Mouse (Mus musculus) testis, postnatal 10 days (tissue): ENCODE measurements at regions not wholly inside any gene's neighbourhood (a gene's known extent, or its start where the extent isn't known, plus 50 kb on each side); places are given as distances from the start of the nearest gene placed in this dataset.
A peak's percentile ranks its signal among the peaks of the same experiment; 100 is the strongest.

Source experiments
- DNase-seq: peaks from one replicate; pipeline ENCODE4 v3.0.0; 2021; ENCODE audit warnings: low spot score

DNA sequence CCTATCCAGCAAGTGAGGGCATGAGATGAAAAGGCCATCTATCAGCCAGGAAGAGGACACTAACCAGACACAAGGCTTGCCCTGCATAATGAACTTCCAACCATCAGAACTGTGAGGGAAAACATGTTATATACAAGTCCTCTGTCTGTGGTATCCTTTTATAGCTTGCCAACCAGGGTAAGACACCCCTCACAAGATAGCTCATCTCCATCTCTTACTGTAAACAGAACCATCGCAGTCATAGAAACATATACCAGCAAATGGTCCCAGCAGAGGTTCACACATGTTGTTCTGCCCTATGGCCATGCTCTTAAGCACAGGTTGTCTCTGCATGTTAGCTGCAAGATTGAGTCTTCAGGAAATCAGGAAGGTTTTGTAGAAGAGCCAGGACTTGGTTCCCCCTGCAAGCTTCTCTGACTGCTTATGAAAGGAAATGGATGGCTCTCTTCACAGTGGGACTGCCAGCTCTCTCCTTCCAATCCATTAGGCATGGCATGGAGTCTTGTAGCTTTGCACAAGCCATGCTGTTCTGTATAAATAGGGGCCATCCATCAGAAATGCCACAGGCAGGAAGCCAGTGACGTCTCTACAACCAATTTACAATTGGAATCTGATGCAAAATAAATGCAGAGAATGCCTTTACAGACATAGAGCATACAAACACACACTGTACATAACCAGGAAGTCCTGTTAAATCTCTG, 1514.0 kb upstream of the Lrrc6 start:
- no peak for DNase-seq

DNA sequence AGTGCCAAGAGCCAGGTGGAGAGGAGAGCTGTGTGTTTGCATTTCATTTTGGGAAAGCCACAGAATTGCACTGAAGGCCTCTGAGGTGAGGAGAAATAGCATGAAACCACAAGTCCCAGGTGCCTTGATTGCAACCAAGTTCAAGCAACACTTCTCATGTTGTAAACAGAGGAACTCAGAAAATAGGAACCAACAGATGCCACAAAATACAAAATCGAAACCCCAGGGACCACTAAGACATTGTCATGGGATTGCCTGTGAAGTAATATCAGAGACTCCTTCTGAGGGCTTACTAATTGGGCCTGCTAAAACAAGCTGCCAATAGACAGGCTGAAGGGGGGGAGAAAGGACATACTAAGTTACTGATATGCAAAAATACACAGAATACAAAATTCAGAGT, 1510.5 kb upstream of the Lrrc6 start:
- no peak for DNase-seq

DNA sequence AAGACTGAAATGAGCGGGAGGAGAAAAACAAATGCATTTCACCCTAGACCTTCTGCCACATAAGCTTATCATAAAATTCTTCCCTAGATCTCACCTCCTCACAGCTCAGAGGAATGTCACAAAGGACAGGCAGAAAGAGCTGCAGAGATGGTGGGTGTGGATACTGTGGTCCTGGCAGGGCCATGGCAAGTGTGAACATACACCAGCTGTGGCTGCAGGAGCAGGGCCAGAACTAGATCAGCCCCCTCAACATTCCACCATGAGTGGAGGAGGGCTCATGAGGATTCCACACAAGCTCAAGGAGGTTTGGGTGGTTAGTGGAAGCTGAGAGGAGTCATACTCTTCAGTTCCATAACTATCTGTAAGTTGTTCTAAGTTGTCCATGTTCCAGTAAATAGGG, 1509.5 kb upstream of the Lrrc6 start:
- DNase-seq = no peak

DNA sequence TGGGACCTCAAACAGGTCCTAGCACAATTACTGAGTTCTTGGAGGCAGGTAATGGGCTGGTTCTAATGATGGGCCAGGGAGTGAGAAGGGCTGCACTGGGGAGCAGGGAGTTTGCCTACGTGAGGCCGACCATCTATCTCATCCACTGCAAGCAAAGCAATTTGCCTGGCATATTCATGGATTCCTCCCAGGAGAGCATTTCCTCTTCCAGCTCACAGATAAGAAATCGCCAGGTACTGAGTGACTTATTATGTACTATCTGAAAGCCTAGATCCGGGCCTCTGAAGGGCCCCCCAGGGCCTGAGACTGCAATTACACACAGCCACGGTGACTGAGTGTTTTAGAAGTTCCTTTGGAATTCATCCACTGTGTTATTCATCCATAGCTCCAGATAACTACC, 1504.1 kb upstream of the Lrrc6 start:
- DNase-seq = no peak

DNA sequence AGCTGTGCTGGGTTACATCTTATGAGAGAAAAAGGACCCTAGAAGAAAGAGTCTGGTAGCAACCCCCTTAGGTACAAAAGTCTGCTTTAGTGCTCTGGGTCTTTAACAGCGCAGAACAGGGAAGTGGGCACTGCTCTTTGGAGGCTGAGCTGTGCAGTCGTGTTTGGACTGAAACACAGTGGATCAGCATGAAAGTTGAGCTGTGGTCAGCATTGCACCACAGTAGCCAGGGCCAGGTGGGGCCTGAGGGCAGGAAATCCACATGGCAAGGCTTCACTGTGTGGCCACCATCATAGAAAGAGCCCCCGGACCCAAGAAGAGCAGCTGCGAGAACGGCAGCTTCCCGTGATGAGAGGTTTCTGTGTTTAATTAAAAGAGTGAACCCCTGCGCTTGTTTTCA, 1495.8 kb upstream of the Lrrc6 start:
- DNase-seq = no peak

DNA sequence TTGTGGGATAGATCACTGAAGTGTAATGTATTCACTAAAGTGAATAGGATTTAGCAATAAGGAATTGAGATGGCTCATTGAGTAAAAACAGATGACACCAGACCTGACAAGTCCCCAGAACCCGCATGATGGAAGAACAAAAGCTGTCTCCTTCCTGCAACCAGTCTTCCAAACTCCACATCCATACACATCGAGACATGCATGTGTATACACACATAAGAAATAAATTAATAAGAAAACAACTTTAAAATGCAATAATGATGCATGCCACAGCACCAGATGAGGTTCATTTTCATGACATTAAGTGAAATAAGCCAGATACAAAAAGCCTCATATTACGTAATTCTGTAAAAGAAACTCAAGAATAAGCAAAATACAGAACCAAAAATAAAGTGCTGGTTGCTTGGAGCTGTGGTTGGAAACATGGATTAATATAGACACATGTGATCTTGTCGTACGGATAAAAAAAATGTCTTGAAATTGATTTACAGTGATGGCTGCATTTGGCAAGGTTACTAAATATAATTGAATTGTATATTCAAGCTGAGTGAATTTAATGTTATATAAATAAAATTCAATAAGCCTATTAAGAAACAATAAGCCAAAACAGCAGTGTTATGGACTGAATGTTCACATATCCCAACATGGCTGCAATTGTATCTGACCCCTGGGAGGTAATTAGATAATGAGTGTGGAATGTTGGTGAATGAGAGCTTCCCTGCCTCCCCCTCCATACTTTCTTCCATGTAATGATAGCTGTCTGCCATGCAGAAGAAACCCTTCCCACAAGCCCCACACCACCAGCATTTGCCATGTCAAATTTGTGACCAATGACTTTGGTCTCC, 1488.9 kb upstream of the Lrrc6 start:
- DNase-seq = no peak

DNA sequence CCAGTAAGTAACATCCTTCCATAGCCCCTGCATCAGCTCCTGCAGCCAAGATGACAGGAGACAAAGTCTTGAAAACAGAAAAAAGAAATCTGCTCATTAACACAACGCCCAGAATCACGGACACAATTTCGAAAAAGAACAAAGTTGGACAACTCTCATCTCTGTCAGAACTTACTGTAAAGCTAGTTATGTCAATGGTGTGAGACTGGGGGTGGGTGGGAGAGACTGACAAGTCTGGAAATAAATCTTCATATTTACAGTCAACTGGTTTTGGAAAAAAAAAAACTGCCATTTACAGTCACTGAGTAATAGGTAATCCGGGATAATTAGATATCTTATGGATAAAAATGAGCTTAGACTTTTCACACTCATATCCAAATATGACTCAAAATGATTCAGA, 1487.2 kb upstream of the Lrrc6 start:
- DNase-seq = no peak

DNA sequence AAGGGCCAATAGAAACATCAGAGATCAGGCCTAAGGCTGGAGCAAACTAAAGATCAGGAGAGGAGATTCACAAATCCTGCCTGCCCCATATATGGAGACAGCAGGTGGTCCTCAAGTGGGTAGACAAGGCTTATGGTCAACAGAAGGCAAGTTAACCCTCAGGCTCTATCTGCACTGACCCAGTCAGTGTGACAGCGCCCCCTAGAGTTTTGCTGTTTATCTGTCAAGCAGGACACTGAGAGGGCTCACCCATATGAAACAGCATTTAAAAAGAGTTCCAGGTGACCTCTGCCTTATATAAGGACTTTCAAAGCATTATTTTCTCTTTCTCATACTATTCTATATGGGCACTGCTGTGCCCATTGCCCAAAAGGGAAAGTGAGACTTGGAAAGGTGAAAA, 1482.5 kb upstream of the Lrrc6 start:
- DNase-seq = peak; percentile 50

DNA sequence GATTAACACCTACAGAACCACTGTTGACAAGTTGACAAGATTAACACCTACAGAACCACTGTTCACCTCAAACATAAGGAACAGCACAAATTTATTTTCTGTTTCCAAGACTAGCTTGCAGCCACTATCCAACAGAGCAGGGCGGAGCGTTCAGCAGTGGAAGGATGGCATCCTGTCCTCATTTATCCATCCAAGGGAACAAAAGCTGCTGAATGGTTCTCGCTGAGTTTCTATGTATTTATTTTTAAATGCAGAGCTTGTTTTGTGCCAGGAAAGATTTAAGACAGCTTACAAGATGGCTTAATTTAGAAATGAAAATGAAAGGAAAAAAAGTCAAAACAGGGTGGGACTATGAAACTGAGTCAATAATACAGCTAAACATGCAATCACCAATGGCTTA, 1481.2 kb upstream of the Lrrc6 start:
- DNase-seq = no peak

DNA sequence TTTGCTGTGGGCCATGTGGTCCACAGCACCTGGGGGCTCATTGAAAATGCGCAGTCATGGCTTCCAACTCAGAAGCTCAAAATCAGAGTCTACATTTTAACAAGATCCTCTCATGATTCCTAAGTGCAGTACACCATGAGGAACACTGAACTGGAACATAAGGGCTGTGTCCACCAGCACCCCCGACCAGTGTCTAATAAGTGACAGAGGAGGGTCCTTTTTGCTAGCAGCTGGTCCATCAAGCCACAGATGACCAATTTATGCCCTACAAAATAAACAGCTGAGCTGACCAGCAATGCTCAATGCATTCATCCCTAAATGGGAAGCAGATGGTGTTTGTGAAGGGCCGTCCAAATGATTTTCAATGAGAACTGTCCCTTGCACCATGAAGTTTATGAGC, 1478.7 kb upstream of the Lrrc6 start:
- no peak for DNase-seq

DNA sequence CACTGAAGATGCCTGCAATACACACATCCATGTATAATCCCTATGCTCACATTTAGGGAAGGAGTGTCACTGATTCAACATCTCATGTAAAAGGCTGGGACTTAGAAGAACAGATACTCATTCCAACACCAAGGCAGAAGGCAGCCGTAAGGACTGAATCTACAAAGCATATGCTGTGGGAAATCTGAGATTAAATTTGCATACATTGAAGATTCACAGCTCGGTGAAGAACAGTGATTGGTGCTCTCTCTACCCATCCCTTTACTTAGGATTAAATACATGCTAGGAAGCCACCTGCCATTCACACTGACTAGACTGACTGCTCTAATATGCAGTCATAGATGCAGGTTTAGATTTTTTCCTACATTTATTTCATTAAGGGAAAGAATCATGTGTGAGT, 1476.5 kb upstream of the Lrrc6 start:
- no peak for DNase-seq

DNA sequence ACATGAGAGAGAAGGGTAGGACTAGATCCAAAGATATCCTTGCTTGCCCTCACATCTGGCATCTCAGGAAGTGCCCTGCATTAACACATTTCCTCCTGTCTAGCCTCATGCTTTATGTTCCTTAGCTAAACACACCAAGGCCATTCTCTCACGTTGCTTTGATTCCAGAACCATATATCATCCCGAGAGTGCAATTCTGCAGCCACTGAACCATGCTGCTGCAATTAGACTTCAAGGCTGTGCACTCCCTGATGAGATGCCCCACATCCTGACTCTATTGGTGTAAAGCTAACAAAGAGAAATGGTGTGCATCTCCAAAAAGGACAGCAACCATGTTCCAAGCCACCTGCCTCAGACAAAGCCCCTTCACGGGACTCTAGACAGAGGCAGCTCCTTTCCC, 1471.3 kb upstream of the Lrrc6 start:
- no peak for DNase-seq

DNA sequence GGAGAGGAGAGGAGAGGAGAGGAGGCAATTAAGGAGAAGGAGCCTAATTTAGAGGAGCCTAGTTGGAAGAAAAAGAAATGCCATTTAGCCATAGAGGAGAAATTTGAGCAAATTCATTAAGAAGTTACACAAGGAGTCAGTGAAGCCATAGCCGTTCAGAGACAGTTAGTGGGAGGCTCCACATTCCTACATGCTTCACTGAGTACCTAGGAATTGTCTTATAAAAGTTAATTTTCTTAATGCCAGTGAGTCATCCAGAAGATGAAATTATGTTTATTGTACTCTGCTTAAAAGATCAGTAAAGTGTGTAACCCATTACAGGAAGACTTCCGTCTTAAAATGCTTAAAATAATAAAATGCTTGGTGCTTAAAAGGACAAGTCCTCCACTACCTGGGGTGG, 1453.5 kb upstream of the Lrrc6 start:
- no peak for DNase-seq

DNA sequence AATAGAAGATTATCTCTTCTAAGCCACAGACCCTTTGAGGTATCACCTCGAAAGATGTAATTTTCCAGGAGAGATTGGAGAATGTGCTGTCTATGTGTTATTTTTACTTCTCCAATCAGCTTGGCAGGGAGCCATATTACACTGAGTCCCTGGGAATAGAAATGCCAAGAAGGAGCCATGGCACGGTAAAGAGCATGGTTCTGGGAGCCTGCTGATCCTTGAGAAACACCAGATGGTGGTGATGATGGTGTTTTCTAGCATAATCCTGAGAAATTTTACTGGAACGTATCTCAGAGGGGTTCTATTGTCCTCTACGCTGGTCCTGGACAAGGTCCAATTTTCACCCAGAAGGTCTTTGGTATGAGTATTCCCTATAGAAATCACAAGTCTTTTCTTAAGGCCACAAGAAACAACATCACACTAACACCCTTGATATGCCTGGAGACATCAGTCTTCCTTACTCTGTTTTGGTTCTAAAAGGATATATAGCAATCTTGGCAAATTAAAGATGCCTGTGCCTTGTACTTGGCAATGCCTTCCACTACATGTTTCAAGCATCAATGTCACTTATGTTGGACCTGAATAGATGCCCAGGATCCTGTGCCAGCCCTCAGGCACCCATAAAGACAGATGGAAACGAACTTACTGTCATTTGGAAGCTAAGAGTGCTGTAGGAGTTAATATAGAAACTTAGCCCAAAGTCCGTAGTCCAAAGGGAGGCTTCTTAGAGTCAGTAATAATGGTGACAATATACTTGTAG, 1449.8 kb upstream of the Lrrc6 start:
- no peak for DNase-seq

DNA sequence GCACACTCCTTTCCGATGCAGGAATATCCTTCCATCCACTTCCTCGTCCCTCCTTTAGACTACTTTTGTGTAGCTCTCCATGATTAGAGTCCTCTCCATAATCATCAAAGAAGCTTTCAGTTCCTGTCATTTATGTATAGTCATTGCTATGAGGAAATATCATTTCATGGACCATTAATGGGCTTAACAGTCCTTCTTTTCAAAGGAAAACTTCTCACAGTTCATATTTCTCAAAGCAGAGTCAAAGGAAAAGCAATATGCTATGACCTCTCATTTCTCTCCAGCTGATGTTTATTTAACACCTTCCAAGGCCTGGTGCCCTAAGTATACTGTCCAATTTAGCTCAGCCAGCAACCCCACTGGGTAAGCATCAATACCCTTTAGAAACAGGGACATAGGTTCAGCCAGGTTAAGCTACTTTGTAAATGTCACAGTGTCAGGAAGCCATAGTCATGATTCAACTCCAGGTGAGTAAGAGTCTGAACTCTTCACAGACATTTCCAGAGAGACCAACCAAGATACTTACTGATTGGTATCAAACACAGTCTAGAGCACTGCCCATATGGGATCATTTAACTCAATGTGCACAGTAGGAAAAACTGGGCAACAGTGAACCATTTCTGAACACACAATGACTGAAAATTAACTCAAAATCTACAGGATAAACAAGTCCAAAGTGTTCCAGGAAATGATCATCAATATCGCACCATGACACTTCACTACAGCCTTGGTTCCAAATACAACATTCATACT, 1443.8 kb upstream of the Lrrc6 start:
- no peak for DNase-seq

DNA sequence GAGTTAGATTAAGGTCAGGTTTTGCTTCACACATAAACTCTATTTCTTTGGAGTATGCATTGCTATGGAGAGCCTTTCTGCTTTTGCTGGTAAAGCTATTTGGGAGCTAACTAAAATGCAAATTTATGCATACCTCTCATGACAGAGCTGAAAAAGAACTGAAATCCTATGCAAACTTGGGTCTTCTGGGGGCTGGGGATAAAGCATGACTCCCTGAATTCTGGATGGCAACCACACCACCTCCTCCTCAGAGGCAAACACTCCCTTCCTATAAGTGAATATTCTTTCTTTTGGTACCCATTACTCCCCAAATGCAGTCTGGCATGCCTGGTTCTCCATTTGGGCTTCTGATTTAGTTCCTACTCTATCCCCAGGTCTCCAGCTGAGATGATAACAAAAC, 1442.3 kb upstream of the Lrrc6 start:
- no peak for DNase-seq

DNA sequence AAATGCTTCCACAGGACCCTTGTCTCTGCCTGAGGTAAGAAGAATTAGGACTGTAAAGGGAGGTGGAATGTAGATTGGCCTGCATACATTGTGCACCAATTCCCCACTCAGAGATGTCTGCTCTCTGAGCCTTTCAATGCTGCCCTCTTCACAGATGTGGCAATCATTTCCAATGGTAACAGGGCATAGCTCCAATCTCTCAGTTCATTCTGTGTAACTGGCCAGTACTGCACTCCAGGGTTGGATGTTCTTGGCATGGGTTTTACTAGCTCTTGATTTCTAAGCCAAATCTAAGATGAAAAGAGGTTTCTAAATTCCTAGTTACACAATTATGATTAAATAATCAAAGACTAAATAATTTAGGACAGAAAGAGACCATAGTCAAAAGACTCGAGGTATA, 1439.8 kb upstream of the Lrrc6 start:
- DNase-seq = no peak

DNA sequence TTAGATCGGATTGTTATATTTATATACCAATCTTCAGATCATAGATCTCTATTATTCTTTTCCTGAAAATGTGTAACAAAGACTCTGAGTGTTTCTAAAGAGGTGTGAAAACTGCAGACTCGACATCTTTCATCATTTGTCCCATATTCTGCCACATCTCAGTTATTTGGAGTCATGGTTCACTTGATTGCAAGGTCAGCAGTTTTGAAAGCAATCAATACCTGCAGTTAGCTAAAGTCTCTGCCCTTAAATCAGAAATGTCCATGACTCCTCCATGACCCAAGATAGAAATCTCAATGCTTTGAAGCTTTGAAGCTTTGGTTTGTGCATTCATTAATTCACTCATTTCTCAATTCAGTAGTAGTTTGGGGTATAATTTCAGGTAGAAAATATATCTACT, 1424.2 kb upstream of the Lrrc6 start:
- no peak for DNase-seq

DNA sequence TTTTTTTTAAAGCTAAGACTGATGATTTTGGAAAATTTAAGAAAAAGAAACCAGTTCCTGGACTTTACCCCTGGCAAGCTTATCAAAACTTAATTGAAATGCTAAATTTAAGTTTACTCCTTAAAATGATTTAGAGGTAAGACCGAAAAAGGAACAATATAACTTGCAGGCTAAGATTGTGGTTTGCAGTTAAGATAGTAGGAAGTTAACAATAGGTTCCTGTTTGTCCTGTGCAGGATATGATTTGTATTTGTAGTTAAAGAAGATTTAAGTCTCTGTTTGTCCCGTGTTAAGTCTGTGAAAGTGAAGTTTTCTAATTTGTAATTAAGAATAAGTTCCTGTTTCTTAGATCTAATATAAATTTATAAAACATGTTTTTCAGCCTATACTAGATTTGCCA, 1406.3 kb upstream of the Lrrc6 start:
- DNase-seq = no peak

DNA sequence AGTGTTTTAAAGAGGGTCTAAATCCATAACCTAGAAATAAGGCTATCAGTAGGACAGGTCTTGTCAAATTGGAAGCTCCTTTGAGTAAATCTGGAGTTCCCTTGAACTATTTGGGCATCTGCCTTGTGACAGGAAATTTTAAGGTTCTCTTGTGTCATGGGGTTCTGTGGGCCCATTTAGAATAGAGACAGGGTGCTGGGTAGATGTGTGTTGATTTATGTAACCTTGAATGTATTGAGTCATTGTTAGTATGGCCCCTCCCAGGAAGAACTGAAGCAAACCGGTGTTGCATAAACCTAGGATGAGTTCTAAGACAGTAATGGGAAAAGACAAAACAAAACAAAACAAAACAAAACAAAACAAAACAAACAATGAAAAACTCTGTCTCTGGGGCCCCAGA, 1404.6 kb upstream of the Lrrc6 start:
- DNase-seq = no peak

DNA sequence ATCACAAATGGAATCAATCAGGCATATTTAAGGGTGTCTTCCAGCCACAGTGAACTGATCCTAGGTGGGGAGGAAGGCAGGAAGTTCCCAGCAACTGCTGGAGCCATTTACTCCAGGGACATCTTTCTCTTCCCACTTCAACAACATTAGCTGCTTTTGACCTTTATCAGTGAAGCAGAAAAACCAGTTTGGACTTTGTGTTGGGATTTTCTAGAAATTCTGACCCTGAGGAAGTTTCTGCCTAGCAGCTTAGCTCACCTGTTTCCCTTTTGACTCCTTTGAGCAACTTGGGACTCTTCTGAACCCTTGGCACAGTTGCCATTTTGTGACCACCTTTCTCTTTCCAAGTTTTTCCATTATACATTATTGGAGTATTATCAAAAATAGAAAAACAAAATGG, 1403.9 kb upstream of the Lrrc6 start:
- DNase-seq = no peak

DNA sequence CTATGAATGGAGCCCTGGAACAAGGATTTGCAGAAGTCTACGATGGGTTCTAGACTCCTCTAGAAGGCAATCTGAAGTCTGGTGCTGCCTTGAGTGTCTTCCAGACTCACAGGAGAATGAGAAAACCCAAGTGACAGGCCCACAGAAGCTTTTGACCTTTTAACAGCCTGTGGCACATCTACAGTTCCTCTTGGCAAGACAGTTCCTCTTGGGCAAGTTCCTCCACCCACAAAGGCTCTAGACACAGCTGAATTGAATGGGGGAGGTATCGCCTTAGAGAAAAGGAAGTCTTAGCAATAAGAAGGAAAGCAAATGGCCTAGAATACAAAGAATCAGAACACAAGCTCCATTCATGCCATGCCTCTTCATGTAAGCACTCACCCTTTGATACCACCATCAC, 1402.3 kb upstream of the Lrrc6 start:
- no peak for DNase-seq
